Mouse (Mus musculus): Measurements from ENCODE around the gene Med29. TPM values are rescaled to one million over a fixed set of nuclear protein-coding genes. Genes with fewer than 3 reads are reported as not detected.

Med29 gene
- polyA plus RNA-seq, 1 experiment = 55.6 TPM

GRCm38 (mm10) chr7:28423018-28423417 is 30.5 kb upstream of the Med29 start:
- TF ChIP-seq FOSL1 (IDR thresholded peaks at IDR 0.05; ENCODE audit: insufficient read depth, low read length, poor library complexity, severe bottlenecking) (no peak), USF1 (IDR thresholded peaks at IDR 0.05; ENCODE audit: low read depth) (no peak), CTCF (IDR thresholded peaks at IDR 0.05; ENCODE audit: control insufficient read depth, insufficient read depth, insufficient read length) (no peak), MYOD1 (IDR thresholded peaks at IDR 0.05; ENCODE audit: control insufficient read depth, insufficient read length, low read depth) (no peak), CEBPB (IDR thresholded peaks at IDR 0.05; ENCODE audit: low read depth) (no peak)
- peaks cover 34% of the 10 kb centered on the region for H3K36me3 ChIP-seq (ENCODE audit: control insufficient read depth, insufficient read depth)
- no peak overlapping the region for H3K4me3 ChIP-seq (ENCODE audit: insufficient read depth, poor library complexity, severe bottlenecking)
- no peaks in the 10 kb centered on the region for H3K27me3 ChIP-seq (ENCODE audit: control insufficient read depth, insufficient read depth, insufficient read length)
- no peak overlapping the region for H3ac ChIP-seq (ENCODE audit: control insufficient read depth, insufficient read length, low read depth)
- peaks cover 28% of the 10 kb centered on the region for H3K79me2 ChIP-seq (ENCODE audit: control insufficient read depth, insufficient read depth)
- H3K79me3 ChIP-seq (ENCODE audit: low read depth) = peaks cover 14% of the 10 kb centered on the region

- Histone ChIP-seq H3ac (ENCODE audit: control insufficient read depth, insufficient read length, low read depth) (no peak overlapping the region), H3K79me3 (ENCODE audit: low read depth) (peaks cover 3% of the 10 kb centered on the region), H3K36me3 (ENCODE audit: control insufficient read depth, insufficient read depth) (peaks cover 36% of the 10 kb centered on the region), H3K79me2 (ENCODE audit: control insufficient read depth, insufficient read depth) (no peaks in the 10 kb centered on the region), H3K4me3 (ENCODE audit: insufficient read depth, poor library complexity, severe bottlenecking) (no peak overlapping the region), H3K27me3 (ENCODE audit: control insufficient read depth, insufficient read depth, insufficient read length) (no peaks in the 10 kb centered on the region)
- no peak for TF ChIP-seq MYOG (IDR thresholded peaks at IDR 0.05; ENCODE audit: control insufficient read depth, extremely low read depth, insufficient read length)
- TF ChIP-seq MAX (IDR thresholded peaks at IDR 0.05) = no peak
- no peak for TF ChIP-seq USF1 (IDR thresholded peaks at IDR 0.05; ENCODE audit: low read depth)
- no peak for TF ChIP-seq MYOD1 (IDR thresholded peaks at IDR 0.05; ENCODE audit: control insufficient read depth, insufficient read length, low read depth)
- TF ChIP-seq CTCF (IDR thresholded peaks at IDR 0.05; ENCODE audit: control insufficient read depth, insufficient read depth, insufficient read length) = no peak
- no peak for TF ChIP-seq FOSL1 (IDR thresholded peaks at IDR 0.05; ENCODE audit: insufficient read depth, low read length, poor library complexity, severe bottlenecking)
- TF ChIP-seq CEBPB (IDR thresholded peaks at IDR 0.05; ENCODE audit: low read depth) = no peak
Observed at GRCm38 (mm10) chr7:28419416-28419815, 26.9 kb upstream of the Med29 start.

- Histone ChIP-seq H3ac (ENCODE audit: control insufficient read depth, insufficient read length, low read depth) (no peak overlapping the region), H3K27me3 (ENCODE audit: control insufficient read depth, insufficient read depth, insufficient read length) (no peaks in the 10 kb centered on the region), H3K4me3 (ENCODE audit: insufficient read depth, poor library complexity, severe bottlenecking) (no peak overlapping the region), H3K79me3 (ENCODE audit: low read depth) (no peaks in the 10 kb centered on the region), H3K36me3 (ENCODE audit: control insufficient read depth, insufficient read depth) (peaks cover 40% of the 10 kb centered on the region), H3K79me2 (ENCODE audit: control insufficient read depth, insufficient read depth) (no peaks in the 10 kb centered on the region)
- TF ChIP-seq CEBPB (IDR thresholded peaks at IDR 0.05; ENCODE audit: low read depth) = no peak
- no peak for TF ChIP-seq CTCF (IDR thresholded peaks at IDR 0.05; ENCODE audit: control insufficient read depth, insufficient read depth, insufficient read length)
- no peak for TF ChIP-seq USF1 (IDR thresholded peaks at IDR 0.05; ENCODE audit: low read depth)
- no peak for TF ChIP-seq MAX (IDR thresholded peaks at IDR 0.05)
- TF ChIP-seq MYOD1 (IDR thresholded peaks at IDR 0.05; ENCODE audit: control insufficient read depth, insufficient read length, low read depth) = no peak
- TF ChIP-seq FOSL1 (IDR thresholded peaks at IDR 0.05; ENCODE audit: insufficient read depth, low read length, poor library complexity, severe bottlenecking) = no peak
Observed at GRCm38 (mm10) chr7:28418096-28418670, 25.7 kb upstream of the Med29 start.

- Histone ChIP-seq H3K79me2 (ENCODE audit: control insufficient read depth, insufficient read depth) (no peaks in the 10 kb centered on the region), H3K36me3 (ENCODE audit: control insufficient read depth, insufficient read depth) (peaks cover 40% of the 10 kb centered on the region), H3ac (ENCODE audit: control insufficient read depth, insufficient read length, low read depth) (no peak overlapping the region), H3K4me3 (ENCODE audit: insufficient read depth, poor library complexity, severe bottlenecking) (no peak overlapping the region), H3K79me3 (ENCODE audit: low read depth) (no peaks in the 10 kb centered on the region), H3K27me3 (ENCODE audit: control insufficient read depth, insufficient read depth, insufficient read length) (no peaks in the 10 kb centered on the region)
- TF ChIP-seq MAX (IDR thresholded peaks at IDR 0.05) = no peak
- no peak for TF ChIP-seq CEBPB (IDR thresholded peaks at IDR 0.05; ENCODE audit: low read depth)
- TF ChIP-seq MYOD1 (IDR thresholded peaks at IDR 0.05; ENCODE audit: control insufficient read depth, insufficient read length, low read depth) = no peak
- no peak for TF ChIP-seq FOSL1 (IDR thresholded peaks at IDR 0.05; ENCODE audit: insufficient read depth, low read length, poor library complexity, severe bottlenecking)
- no peak for TF ChIP-seq MYOG (IDR thresholded peaks at IDR 0.05; ENCODE audit: control insufficient read depth, extremely low read depth, insufficient read length)
- TF ChIP-seq CTCF (IDR thresholded peaks at IDR 0.05; ENCODE audit: control insufficient read depth, insufficient read depth, insufficient read length) = no peak
- no peak for TF ChIP-seq USF1 (IDR thresholded peaks at IDR 0.05; ENCODE audit: low read depth)
Observed at GRCm38 (mm10) chr7:28417368-28417767, 24.9 kb upstream of the Med29 start.

- Histone ChIP-seq H3K36me3 (ENCODE audit: control insufficient read depth, insufficient read depth) (peaks cover 42% of the 10 kb centered on the region), H3ac (ENCODE audit: control insufficient read depth, insufficient read length, low read depth) (no peak overlapping the region), H3K79me2 (ENCODE audit: control insufficient read depth, insufficient read depth) (no peaks in the 10 kb centered on the region), H3K79me3 (ENCODE audit: low read depth) (no peaks in the 10 kb centered on the region), H3K27me3 (ENCODE audit: control insufficient read depth, insufficient read depth, insufficient read length) (no peaks in the 10 kb centered on the region), H3K4me3 (ENCODE audit: insufficient read depth, poor library complexity, severe bottlenecking) (no peak overlapping the region)
- TF ChIP-seq CTCF (IDR thresholded peaks at IDR 0.05; ENCODE audit: control insufficient read depth, insufficient read depth, insufficient read length) (no peak), MYOD1 (IDR thresholded peaks at IDR 0.05; ENCODE audit: control insufficient read depth, insufficient read length, low read depth) (no peak), CEBPB (IDR thresholded peaks at IDR 0.05; ENCODE audit: low read depth) (no peak), USF1 (IDR thresholded peaks at IDR 0.05; ENCODE audit: low read depth) (no peak), MAX (IDR thresholded peaks at IDR 0.05) (no peak), FOSL1 (IDR thresholded peaks at IDR 0.05; ENCODE audit: insufficient read depth, low read length, poor library complexity, severe bottlenecking) (no peak), MYOG (IDR thresholded peaks at IDR 0.05; ENCODE audit: control insufficient read depth, extremely low read depth, insufficient read length) (no peak)
Observed at GRCm38 (mm10) chr7:28412826-28413225, 20.3 kb upstream of the Med29 start.

All from C2C12 (cell line).